Mouse (Mus musculus) cerebellum, adult 2 months (tissue): ENCODE results near the gene Cenph.

Experiments
- CTCF ChIP-seq: fragments of 200-500 bp; IDR thresholded peaks from 2 replicates; pipeline ENCODE4 v1.5.1; 2011; ENCODE audit warnings: low read depth, mild to moderate bottlenecking, control low read depth, low read length, moderate library complexity, borderline replicate concordance; ENCODE audit not compliant: insufficient read depth
- POLR2A ChIP-seq: fragments of 200-500 bp; IDR thresholded peaks from 2 replicates; pipeline ENCODE4 v1.6.1; 2011; ENCODE audit warnings: low read length, control low read depth, borderline replicate concordance; ENCODE audit not compliant: insufficient read depth

GRCm38 (mm10) chr13:100786414-100786867 lies 10.7 kb upstream of the Cenph start, which contains the start of gene Ccnb1:
- peak; percentile 29; the same call in 1 of the 2 replicates for TF ChIP-seq CTCF
- TF ChIP-seq POLR2A, result peak; percentile 51; the same call in 1 of the 2 replicates
